Comparison of ENCODE assay signal across 8 mouse cellular contexts in the genomic region with DNA sequence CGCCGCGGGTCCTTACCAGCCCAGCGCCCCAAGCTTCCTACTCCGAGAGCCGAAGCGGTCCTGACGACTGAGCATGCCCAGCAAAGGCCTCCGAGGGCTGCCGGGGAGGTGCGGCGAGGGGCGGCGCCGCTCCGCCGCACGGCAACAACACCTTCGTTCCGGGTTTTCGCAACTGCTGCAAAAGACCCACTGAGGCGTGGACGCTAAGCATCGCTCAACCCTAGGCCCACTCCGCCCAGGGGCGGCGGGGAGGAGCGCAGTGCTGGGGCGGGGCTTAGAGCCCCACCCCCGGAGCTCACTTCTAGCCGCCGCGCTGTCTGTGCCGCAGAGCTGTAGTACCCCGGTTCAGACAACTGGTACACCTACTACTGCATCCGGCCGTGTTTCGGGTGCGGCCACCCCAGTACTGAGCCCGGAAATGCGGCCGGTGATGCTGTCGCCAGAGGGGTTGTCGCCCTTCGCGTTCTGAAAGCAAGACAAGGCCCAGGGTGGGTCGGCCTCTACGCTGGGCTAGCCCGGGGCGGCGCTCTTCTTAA. TPM values are rescaled to one million over a fixed set of nuclear protein-coding genes. Genes with fewer than 3 reads are reported as not detected.
A peak's percentile ranks its signal among the peaks of the same experiment; 100 is the strongest.
DNase-seq lines count a peak whose midpoint lies in the region; ATAC-seq lines count a peak whose summit lies in the region.

No protein-coding gene starts in this region.

- H3K4me2 ChIP-seq in hindbrain, embryonic 15.5 days, result peak overlapping the region; percentile 79

- under 1% methylated on average over 51 of the region's 51 CpGs for WGBS in hindbrain, embryonic 15.5 days

- peaks cover 22% of the 10 kb centered on the region for H3K4me1 ChIP-seq in hindbrain, embryonic 15.5 days (replicated peaks)

- no peaks in the 10 kb centered on the region for H3K9me3 ChIP-seq in hindbrain, embryonic 15.5 days

- peak overlapping the region; percentile 100 for H3K27ac ChIP-seq in hindbrain, embryonic 15.5 days (replicated peaks)

- no peaks in the 10 kb centered on the region for H3K27me3 ChIP-seq in hindbrain, embryonic 15.5 days

- peak overlapping the region; percentile 95 for H3K4me3 ChIP-seq in hindbrain, embryonic 15.5 days

- H3K36me3 ChIP-seq in hindbrain, embryonic 15.5 days, result no peaks in the 10 kb centered on the region

- peak overlapping the region; percentile 100 for H3K9ac ChIP-seq in hindbrain, embryonic 15.5 days

- peak; percentile 97 for ATAC-seq in hindbrain, embryonic 15.5 days (ENCODE audit: low FRiP score, low read depth)

- DNase-seq in T-cell, adult 2 months (ENCODE audit: low spot score), result peak; percentile 99
- peak; percentile 89 to 93 for DNase-seq in cerebellum, postnatal 36 days
- DNase-seq in frontal cortex, postnatal 36 days (ENCODE audit: low spot score in 2 of 2), result peak; percentile 89 to 93
- DNase-seq in left cerebral cortex, adult 11 months (ENCODE audit: low spot score), result peak; percentile 86
- peak; percentile 95 to 97 for DNase-seq in lung, postnatal 4 days
- DNase-seq in retina, postnatal 7 days (ENCODE audit: low read depth, low spot score), result peak; percentile 83
- peak; percentile 87 for DNase-seq in urinary bladder, adult 2 months (ENCODE audit: low spot score)

RNA-seq across cellular contexts. Expression of a gene that starts 0.4 kb away (rescaled TPM):
- 7.4 and 8.0 TPM in 2 replicates for polyA plus RNA-seq in hindbrain, embryonic 15.5 days (2015; fragmentation: Nextera tagmentation; extraction: Ambion mirVana)
- 21.2 and 24.0 TPM in 2 replicates for polyA plus RNA-seq in urinary bladder, adult 2 months (2012; rRNA removed)

Comparison
In these comparisons a context has a peak if more than half of its experiments do, and no peak if none do; other contexts are left out.
1. Peak in every context shown above with its lines: DNase-seq, ATAC-seq, H3K4me3 ChIP-seq and H3K27ac ChIP-seq.